Mouse (Mus musculus): Measurements from ENCODE around the gene Tk2.

DNA sequence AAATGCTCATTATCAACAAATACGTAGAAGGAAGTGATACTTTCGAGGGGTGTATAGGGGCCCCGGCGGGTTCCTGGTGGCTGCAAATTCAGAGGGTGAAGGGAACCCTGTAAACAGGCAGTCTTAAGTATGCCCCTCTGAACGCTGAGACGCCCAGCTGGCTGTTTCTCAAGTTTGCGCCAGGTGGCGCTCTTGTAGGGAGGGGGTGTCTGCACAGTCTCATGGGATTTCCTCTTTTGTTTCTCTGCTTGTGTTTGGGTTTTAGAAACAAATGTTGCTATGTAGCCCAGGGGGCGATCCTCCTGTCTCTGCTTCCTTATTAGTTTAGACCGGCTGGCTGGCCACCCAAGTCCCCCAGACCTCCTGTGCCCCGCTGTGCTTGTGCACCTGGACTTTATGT is 29.3 kb downstream of the Tk2 start:
- TF ChIP-seq CTCF (IDR thresholded peaks at IDR 0.05; ENCODE audit: low read depth, low read length) (peak; percentile 66), POLR2A (IDR thresholded peaks at IDR 0.05; ENCODE audit: borderline replicate concordance, low read depth, low read length) (no peak)

Measured in bone marrow macrophage, adult 2 months (primary cell).